Mouse (Mus musculus) midbrain, postnatal 0 days (tissue): ENCODE data around the gene Dok1. TPM values are rescaled to one million over a fixed set of nuclear protein-coding genes. Genes with fewer than 3 reads are reported as not detected.
A peak's percentile ranks its signal among the peaks of the same experiment; 100 is the strongest.

Experiments used
- ATAC-seq: fragments of 200-750 bp; cut with Nextera tagmentation; 2 replicates; pipeline ENCODE4 v1.8.0; 2017; ENCODE audit warnings: moderate number of reproducible peaks, mild to moderate bottlenecking, moderate TSS enrichment, moderate library complexity; ENCODE audit not compliant: low FRiP score
- DNase-seq: peaks from one replicate; pipeline ENCODE4 v3.0.0-alpha.2; 2015; ENCODE audit warnings: low spot score
- H3K27ac ChIP-seq: fragments of 300-500 bp; sonication (generic); 2 replicates; pipeline ENCODE4 v1.5.1; 2014; ENCODE audit warnings: low read depth, mild to moderate bottlenecking, low read length, mixed read lengths
- H3K27me3 ChIP-seq: fragments of 300-500 bp; sonication (generic); 2 replicates; pipeline ENCODE4 v1.6.1; 2014; ENCODE audit warnings: low read length, control low read depth, mixed read lengths; ENCODE audit not compliant: insufficient read depth
- H3K36me3 ChIP-seq: fragments of 300-500 bp; sonication (generic); 2 replicates; pipeline ENCODE4 v1.6.1; 2014; ENCODE audit warnings: low read length, control low read depth, mixed read lengths; ENCODE audit not compliant: insufficient read depth
- H3K4me1 ChIP-seq: fragments of 300-500 bp; sonication (generic); 2 replicates; pipeline ENCODE4 v1.6.1; 2014; ENCODE audit warnings: mild to moderate bottlenecking, control low read depth, antibody characterized with exemption, low read length, mixed read lengths; ENCODE audit not compliant: insufficient read depth
- H3K4me2 ChIP-seq: fragments of 300-500 bp; sonication (generic); 2 replicates; pipeline ENCODE4 v1.6.1; 2014; ENCODE audit warnings: low read depth, mild to moderate bottlenecking, low read length, mixed read lengths; ENCODE audit not compliant: poor library complexity, severe bottlenecking
- H3K4me3 ChIP-seq: fragments of 300-500 bp; sonication (generic); 2 replicates; pipeline ENCODE4 v1.5.1; 2014; ENCODE audit warnings: low read depth, mild to moderate bottlenecking, low read length, moderate library complexity
- H3K9ac ChIP-seq: fragments of 300-500 bp; sonication (generic); replicated peaks from 2 replicates; pipeline ENCODE4 v1.6.1; 2014; ENCODE audit warnings: mild to moderate bottlenecking, low read length, moderate library complexity, mixed read lengths; ENCODE audit not compliant: poor library complexity, severe bottlenecking
- H3K9me3 ChIP-seq: fragments of 300-500 bp; sonication (generic); 2 replicates; pipeline ENCODE4 v1.6.1; 2016; ENCODE audit warnings: low read length, control low read depth
- CTCF ChIP-seq: IDR thresholded peaks from 2 replicates; pipeline ENCODE4 v1.5.1; 2016; ENCODE audit warnings: antibody characterized with exemption, mild to moderate bottlenecking
- WGBS: fragments of 180-500 bp; shearing (Covaris S2); extraction: QIAGEN DNeasy Blood & Tissue Kit; methylation state at CpG from one replicate; pipeline ENCODE4 v1.1.7; 2014; 5-methylcytosine and 5-hydroxymethylcytosine counted together
- polyA plus RNA-seq: library from polyadenylated mRNA; unstranded; fragments of >200 nt; fragmentation: Nextera tagmentation; extraction: Ambion mirVana; gene quantifications from 2 replicates; pipeline ENCODE4 v1.2.1, GENCODE M21; 2015
- total RNA-seq: library from RNA; depleted of rRNA; stranded (reverse); fragments of >200 nt; gene quantifications from 2 replicates; pipeline ENCODE4 v1.2.3, GENCODE M21; 2014

Dok1 gene
- total and polyA plus RNA-seq, 2 experiments from 2014 or later: 1.1 to 3.9 TPM

DNA sequence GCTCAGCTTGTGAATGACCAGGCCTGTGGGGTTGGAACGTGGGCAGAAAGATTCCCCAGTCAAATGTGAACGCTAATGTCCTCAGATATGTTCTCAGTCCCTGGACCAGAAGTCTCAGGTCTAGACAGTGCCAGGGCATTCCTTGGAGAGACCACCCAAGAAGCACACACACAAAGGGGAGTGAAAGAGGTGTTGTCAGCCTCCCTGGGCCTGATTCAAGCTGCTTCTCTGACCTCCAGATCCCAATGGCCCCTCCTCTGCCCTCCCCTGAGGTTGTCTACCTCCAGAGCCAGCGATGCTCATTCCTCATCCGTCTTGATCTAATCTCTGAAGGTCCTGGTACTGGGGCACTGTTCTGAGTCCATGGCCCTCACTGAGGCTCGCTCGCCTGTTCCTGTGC, 10.3 kb upstream of the Dok1 start:
- H3K4me3 ChIP-seq: no peak overlapping the region
- H3K27me3 ChIP-seq: no peaks in the 10 kb centered on the region
- no peak overlapping the region for H3K4me2 ChIP-seq
- WGBS: 65% methylated on average over 6 of the region's 6 CpGs
- no peak for DNase-seq
- no peak for TF ChIP-seq CTCF
- no peaks in the 10 kb centered on the region for H3K36me3 ChIP-seq
- no peak overlapping the region for H3K9ac ChIP-seq
- H3K4me1 ChIP-seq: 0 out of 2 replicates have a peak, but pooled peaks cover 3% of the 10 kb centered on the region
- ATAC-seq: no peak
- no peak overlapping the region for H3K27ac ChIP-seq
- no peaks in the 10 kb centered on the region for H3K9me3 ChIP-seq

DNA sequence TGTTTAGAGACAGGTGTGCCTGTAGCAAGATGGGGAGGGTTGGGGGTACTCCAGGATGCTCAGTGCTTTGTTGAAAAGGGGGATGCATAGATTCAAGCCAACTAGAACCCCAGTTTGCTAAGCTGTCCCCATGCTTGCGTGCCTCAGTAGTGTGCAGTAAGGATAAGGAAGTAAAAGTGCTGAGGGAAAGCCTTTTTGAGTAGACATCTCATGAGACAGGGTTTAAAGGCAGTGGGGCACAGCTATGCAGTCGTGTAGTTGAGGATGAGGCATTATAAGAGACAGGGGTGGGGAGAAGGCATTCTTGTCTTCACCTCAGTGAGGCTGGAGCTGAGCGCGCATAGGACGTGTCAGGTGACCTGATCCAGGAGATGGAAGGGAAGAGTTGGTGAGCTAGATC, 7.3 kb upstream of the Dok1 start:
- H3K27ac ChIP-seq: no peak overlapping the region
- TF ChIP-seq CTCF: no peak
- no peak overlapping the region for H3K4me2 ChIP-seq
- H3K4me1 ChIP-seq: 0 out of 2 replicates have a peak, but pooled peaks cover 5% of the 10 kb centered on the region
- no peak overlapping the region for H3K4me3 ChIP-seq
- H3K9me3 ChIP-seq: no peaks in the 10 kb centered on the region
- H3K36me3 ChIP-seq: no peaks in the 10 kb centered on the region
- ATAC-seq: no peak
- WGBS: 77% methylated on average over 5 of the region's 5 CpGs
- DNase-seq: no peak
- H3K9ac ChIP-seq: no peak overlapping the region
- H3K27me3 ChIP-seq: no peaks in the 10 kb centered on the region

DNA sequence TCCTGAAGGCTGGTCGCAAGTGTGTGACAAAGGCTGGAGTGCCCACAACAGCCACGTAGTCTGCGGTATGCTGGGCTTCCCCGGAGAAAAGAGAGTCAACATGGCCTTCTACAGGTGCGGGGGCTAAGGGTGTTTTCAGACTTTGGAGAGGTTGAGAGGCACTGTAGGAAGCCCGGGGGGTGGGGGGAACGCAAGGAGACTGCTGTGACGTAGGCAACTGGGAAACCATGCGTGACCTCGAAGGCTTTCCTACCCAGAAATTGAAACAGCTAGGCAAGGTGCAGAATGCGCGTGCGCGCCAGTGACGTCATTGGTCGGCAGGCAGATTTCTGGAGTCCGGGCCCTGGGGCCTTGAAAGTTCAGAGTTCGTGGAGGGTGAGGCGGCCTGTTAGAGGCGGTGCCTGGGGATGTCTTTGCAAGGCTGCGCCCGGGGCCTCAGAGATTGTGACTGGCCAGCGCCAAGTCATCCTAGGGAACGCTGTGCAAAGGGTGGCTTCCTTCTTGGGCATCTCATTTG, 5.3 kb upstream of the Dok1 start:
- peaks cover 5% of the 10 kb centered on the region; the same call in 1 of the 2 replicates for H3K4me1 ChIP-seq
- H3K36me3 ChIP-seq: no peaks in the 10 kb centered on the region
- H3K9me3 ChIP-seq: no peaks in the 10 kb centered on the region
- peak overlapping the region; percentile 23; the same call in 1 of the 2 replicates for H3K4me3 ChIP-seq
- TF ChIP-seq CTCF: no peak
- peak; percentile 77 for DNase-seq
- WGBS: 9% methylated on average over 24 of the region's 24 CpGs
- peak; percentile 60 for ATAC-seq
- H3K4me2 ChIP-seq: peak overlapping the region; percentile 54
- H3K9ac ChIP-seq: no peak overlapping the region
- no peak overlapping the region for H3K27ac ChIP-seq
- H3K27me3 ChIP-seq: peaks cover 11% of the 10 kb centered on the region

DNA sequence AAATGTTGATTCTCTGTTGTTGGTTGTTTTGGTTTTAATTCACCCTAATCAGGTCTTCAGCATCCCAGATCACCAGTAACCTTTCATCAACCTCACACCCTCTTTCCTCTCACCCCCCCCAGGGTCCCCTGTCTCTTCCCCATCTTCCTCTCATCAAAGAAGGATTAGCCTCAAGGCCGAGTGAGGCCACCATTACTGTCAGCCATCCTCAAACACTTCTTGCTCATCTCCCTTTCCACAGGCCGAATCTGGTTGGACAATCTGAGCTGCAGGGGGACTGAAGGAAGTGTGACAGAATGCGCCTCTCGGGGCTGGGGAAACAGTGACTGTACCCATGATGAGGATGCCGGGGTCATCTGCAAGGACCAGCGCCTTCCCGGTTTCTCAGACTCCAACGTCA, 3.9 kb upstream of the Dok1 start:
- TF ChIP-seq CTCF: no peak
- Histone ChIP-seq H3K4me3 (no peak overlapping the region), H3K36me3 (no peaks in the 10 kb centered on the region), H3K4me2 (no peak overlapping the region), H3K9me3 (no peaks in the 10 kb centered on the region), H3K9ac (no peak overlapping the region), H3K4me1 (peaks cover 11% of the 10 kb centered on the region; the same call in 1 of the 2 replicates), H3K27ac (no peak overlapping the region), H3K27me3 (peaks cover 22% of the 10 kb centered on the region)
- no peak for DNase-seq
- no peak for ATAC-seq
- 84% methylated on average over 8 of the region's 8 CpGs for WGBS

DNA sequence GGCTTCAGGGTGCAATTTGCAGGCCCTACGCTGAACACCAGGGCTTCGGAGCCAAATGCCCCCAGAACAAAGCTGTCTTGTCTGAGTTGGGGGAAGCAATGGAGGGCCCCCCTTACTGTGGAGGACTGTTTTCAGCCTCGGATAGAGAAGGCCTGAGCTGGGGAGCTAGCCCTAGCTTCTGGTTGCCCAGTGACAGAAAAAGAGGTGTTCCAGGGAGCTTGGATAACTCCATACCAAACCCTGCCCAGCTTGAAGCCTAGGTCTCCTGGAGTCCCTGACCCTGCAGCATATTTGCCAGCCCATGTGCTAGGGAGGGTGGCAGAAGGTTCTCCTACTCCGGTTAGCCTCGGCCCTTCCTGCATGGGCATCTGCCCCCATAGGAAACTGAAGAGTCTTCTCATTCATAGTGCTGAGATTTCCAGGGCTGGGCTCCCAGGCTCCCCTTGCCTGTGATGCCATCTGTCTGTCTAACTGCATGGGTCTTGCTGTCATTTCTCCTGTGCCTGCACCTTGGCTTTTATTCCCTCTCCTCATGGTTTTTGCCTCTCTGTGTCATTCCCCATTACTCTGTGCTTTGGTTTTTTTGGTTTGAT, 1.3 kb upstream of the Dok1 start:
- WGBS: 29% methylated on average over 5 of the region's 5 CpGs
- Histone ChIP-seq H3K4me1 (peaks cover 11% of the 10 kb centered on the region; the same call in 1 of the 2 replicates), H3K9me3 (no peaks in the 10 kb centered on the region), H3K36me3 (no peaks in the 10 kb centered on the region), H3K9ac (no peak overlapping the region), H3K27me3 (peaks cover 36% of the 10 kb centered on the region), H3K4me2 (peak overlapping the region; percentile 76), H3K27ac (peak overlapping the region; percentile 59; the same call in 1 of the 2 replicates), H3K4me3 (peak overlapping the region; percentile 43; the same call in 1 of the 2 replicates)
- no peak for TF ChIP-seq CTCF
- ATAC-seq (no peak), DNase-seq (no peak)

DNA sequence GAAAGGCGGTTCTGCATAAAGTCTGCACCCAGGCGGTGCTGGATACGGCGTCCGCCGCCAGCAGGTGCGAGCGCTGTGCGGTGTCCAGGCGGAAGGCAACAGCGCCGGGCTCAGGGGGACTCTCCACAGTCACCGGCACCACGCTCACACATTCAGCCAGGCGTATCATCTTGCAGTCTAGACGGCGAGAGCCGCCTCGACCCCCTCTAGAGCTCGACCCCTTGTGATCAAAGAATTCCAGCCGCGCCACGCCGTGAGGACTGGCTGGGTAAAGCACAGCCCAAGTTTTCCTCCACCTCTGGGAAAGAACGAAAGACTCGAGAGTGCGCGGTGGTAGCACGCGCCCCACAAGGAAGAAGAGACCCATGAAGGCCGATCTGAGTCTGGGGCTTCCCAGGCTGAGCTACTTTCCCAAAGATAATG, 491 bp downstream of the Dok1 start:
- ATAC-seq (peak; percentile 44), DNase-seq (peak; percentile 14)
- WGBS: under 1% methylated on average over 31 of the region's 31 CpGs
- peak overlapping the region; percentile 42; the same call in 1 of the 2 replicates for H3K9ac ChIP-seq
- H3K27me3 ChIP-seq: peaks cover 36% of the 10 kb centered on the region
- peak overlapping the region; percentile 76 for H3K4me2 ChIP-seq
- no peaks in the 10 kb centered on the region for H3K9me3 ChIP-seq
- peak overlapping the region; percentile 43 for H3K4me3 ChIP-seq
- TF ChIP-seq CTCF: peak; percentile 26; the same call in 1 of the 2 replicates
- H3K36me3 ChIP-seq: no peaks in the 10 kb centered on the region
- no peak overlapping the region for H3K27ac ChIP-seq
- peaks cover 6% of the 10 kb centered on the region; the same call in 1 of the 2 replicates for H3K4me1 ChIP-seq
